Mouse (Mus musculus) hindbrain, embryonic 16.5 days (tissue): ENCODE results near the gene St3gal5. TPM values are rescaled to one million over a fixed set of nuclear protein-coding genes. Genes with fewer than 3 reads are reported as not detected.

Experiments used
- ATAC-seq: fragments of 200-750 bp; cut with Nextera tagmentation; 2 replicates; pipeline ENCODE4 v1.8.0; 2017; ENCODE audit warnings: moderate TSS enrichment, moderate library complexity
- H3K27ac ChIP-seq: fragments of 300-500 bp; sonication (generic); 2 replicates; pipeline ENCODE4 v1.5.1; 2014; ENCODE audit warnings: low read depth, mild to moderate bottlenecking, control low read depth, low read length, moderate library complexity
- H3K27me3 ChIP-seq: fragments of 300-500 bp; sonication (generic); replicated peaks from 2 replicates; pipeline ENCODE4 v1.6.1; 2014; ENCODE audit warnings: low read length; ENCODE audit not compliant: control insufficient read depth, insufficient read depth
- H3K36me3 ChIP-seq: fragments of 300-500 bp; sonication (generic); 2 replicates; pipeline ENCODE4 v1.6.1; 2014; ENCODE audit warnings: mild to moderate bottlenecking, low read length, moderate library complexity, mixed read lengths; ENCODE audit not compliant: control insufficient read depth, insufficient read depth
- H3K4me1 ChIP-seq: fragments of 300-500 bp; sonication (generic); 2 replicates; pipeline ENCODE4 v1.6.1; 2014; ENCODE audit warnings: low read depth, low read length; ENCODE audit not compliant: control insufficient read depth, insufficient read depth
- H3K4me2 ChIP-seq: fragments of 300-500 bp; sonication (generic); 2 replicates; pipeline ENCODE4 v1.6.1; 2014; ENCODE audit warnings: mild to moderate bottlenecking, low read length, control low read depth, moderate library complexity
- H3K4me3 ChIP-seq: fragments of 300-500 bp; sonication (generic); 2 replicates; pipeline ENCODE4 v1.5.1; 2014; ENCODE audit warnings: mild to moderate bottlenecking, low read length, control low read depth, moderate library complexity
- H3K9ac ChIP-seq: fragments of 300-500 bp; sonication (generic); 2 replicates; pipeline ENCODE4 v1.6.1; 2014; ENCODE audit warnings: low read depth, mild to moderate bottlenecking, control low read depth, low read length, moderate library complexity
- H3K9me3 ChIP-seq: fragments of 300-500 bp; sonication (generic); 2 replicates; pipeline ENCODE4 v1.6.1; 2014; ENCODE audit warnings: mild to moderate bottlenecking, low read length, moderate library complexity; ENCODE audit not compliant: control insufficient read depth
- WGBS: fragments of 180-500 bp; shearing (Covaris S2); extraction: QIAGEN DNeasy Blood & Tissue Kit; methylation state at CpG from one replicate; pipeline ENCODE4 v1.1.7; 2014; 5-methylcytosine and 5-hydroxymethylcytosine counted together
- polyA plus RNA-seq: library from polyadenylated mRNA; unstranded; fragments of >200 nt; fragmentation: Nextera tagmentation; extraction: Ambion mirVana; gene quantifications from 2 replicates; pipeline ENCODE4 v1.2.1, GENCODE M21; 2015

The St3gal5 gene
- polyA plus RNA-seq, 1 experiment from 2014 or later, result 69.2 TPM

DNA sequence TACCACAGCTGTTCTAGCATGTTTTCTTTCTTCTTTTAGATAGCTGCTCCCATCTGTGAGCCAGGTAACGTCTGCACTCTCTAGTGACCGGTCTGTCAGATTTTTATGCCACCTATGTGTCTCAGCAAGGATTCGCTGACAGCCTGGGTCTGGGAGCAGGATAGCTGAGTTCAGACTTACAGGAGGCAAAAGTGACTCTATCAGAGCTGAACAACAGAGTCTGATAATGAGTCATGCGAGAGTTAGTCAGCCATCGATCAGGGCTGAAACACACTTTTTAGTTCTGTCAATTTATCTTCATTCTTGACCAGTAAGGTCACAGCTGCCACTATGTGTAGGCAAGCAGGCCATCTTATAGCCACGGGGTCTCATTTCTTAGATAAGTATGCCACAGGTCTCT lies 33.7 kb upstream of the St3gal5 start:
- Histone ChIP-seq H3K4me3 (no peak overlapping the region), H3K36me3 (no peaks in the 10 kb centered on the region), H3K4me2 (no peak overlapping the region), H3K9me3 (no peaks in the 10 kb centered on the region), H3K27ac (no peak overlapping the region), H3K27me3 (no peaks in the 10 kb centered on the region), H3K9ac (no peak overlapping the region), H3K4me1 (no peaks in the 10 kb centered on the region; the same call in 1 of the 2 replicates)
- WGBS, result 85% methylated on average over 6 of the region's 6 CpGs
- no peak for ATAC-seq

DNA sequence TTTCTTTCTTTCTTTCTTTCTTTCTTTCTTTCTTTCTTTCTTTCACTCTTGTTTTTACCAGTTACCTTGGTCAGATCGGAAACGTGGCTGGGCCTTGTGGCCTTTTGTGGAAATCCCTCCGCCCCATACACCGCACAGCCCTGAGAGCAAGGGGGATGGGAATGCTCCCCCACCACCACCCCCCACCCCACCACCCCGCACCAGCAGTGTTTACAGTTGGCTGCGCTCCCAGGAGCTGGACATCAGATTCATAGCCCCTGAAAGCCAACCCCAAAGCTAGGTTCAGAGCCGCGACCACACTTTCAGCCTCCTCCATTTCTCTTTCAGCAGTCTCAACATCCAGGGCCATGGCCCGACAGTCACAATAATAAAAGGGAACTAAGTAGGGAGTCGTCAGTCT lies 31.4 kb upstream of the St3gal5 start:
- ATAC-seq, result 0 out of 2 replicates have a peak, but pooled peaks have one; percentile 24
- Histone ChIP-seq H3K27me3 (no peaks in the 10 kb centered on the region), H3K36me3 (no peaks in the 10 kb centered on the region), H3K9me3 (no peaks in the 10 kb centered on the region), H3K9ac (no peak overlapping the region), H3K27ac (no peak overlapping the region), H3K4me3 (no peak overlapping the region), H3K4me2 (no peak overlapping the region), H3K4me1 (no peaks in the 10 kb centered on the region)
- WGBS, result 48% methylated on average over 9 of the region's 10 CpGs

DNA sequence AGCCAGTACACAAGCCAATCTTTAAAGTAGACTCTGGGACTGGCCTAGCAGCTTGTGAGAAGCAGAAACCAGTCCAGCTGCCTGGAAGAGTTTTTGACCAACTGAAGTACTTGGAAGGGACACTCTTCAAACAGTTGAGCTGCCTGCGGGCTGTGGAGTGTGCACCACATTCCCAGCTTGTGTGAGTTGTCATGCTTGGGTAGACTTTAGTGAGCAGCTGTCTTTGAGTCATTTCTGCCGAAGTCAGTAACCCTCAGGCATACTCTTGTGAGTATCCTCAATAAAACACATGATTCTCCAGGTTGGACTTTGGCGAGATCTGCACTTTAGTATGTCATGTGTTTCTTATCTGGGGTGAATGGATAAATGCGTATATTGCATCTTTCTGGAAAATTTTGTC lies 29.0 kb upstream of the St3gal5 start:
- no peak overlapping the region for H3K4me2 ChIP-seq
- no peak overlapping the region for H3K9ac ChIP-seq
- H3K27me3 ChIP-seq, result no peaks in the 10 kb centered on the region
- no peaks in the 10 kb centered on the region for H3K36me3 ChIP-seq
- H3K9me3 ChIP-seq, result no peaks in the 10 kb centered on the region
- no peaks in the 10 kb centered on the region for H3K4me1 ChIP-seq
- no peak overlapping the region for H3K27ac ChIP-seq
- no peak overlapping the region for H3K4me3 ChIP-seq
- no peak for ATAC-seq
- 87% methylated on average over 4 of the region's 4 CpGs for WGBS

DNA sequence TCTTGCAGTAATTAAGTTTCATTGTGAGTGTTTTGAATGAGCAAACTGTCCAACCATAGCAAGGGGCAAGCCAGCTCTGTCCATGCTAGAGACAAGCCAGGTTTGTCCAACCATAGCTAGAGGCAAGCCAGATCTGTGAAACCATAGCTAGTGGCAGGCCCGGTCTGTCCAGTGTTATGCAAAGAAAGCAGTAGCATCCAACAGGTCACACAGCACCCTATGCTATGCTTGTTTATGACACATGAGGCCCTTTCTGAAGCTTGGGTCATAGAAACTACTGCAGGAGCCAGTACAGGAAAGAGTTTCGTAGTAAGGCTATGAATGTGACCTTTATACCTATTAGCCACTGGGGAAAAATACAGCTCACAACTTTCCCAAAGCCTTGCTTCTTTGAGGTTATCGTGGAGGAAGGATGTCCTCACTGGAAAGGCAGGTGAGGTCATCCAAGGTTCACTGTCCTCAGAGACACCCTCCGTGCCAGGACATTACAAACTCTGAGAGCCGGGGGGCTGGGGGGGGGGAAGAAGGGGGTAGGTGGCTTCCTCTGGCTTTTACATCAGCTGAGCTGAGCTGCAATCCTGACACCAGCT lies 26.0 kb upstream of the St3gal5 start:
- H3K4me1 ChIP-seq, result no peaks in the 10 kb centered on the region
- ATAC-seq, result no peak
- no peak overlapping the region for H3K9ac ChIP-seq
- H3K36me3 ChIP-seq, result no peaks in the 10 kb centered on the region
- no peak overlapping the region for H3K4me2 ChIP-seq
- no peaks in the 10 kb centered on the region for H3K9me3 ChIP-seq
- no peak overlapping the region for H3K27ac ChIP-seq
- no peaks in the 10 kb centered on the region for H3K27me3 ChIP-seq
- 80% methylated on average over 5 of the region's 5 CpGs for WGBS
- H3K4me3 ChIP-seq, result no peak overlapping the region

DNA sequence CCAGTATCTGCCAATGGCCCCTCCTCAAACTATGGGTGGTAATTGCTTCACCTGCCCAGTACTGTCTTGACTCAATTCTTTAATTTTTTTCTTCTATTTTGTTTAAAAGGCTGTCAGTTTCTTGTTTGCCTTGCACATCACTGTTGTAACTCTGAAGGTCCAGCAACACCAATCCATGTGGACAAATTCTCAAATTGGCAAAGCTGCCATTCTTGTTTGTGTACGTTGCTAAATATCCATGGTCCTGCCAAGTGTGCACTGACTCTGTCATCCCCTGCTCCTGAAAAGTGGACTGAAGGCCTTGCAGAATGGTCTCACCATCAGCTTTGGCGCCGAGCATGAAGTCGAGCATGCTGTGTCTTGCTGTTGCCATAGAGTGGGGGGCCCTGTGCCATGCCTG lies 23.6 kb upstream of the St3gal5 start:
- no peaks in the 10 kb centered on the region for H3K36me3 ChIP-seq
- no peak overlapping the region for H3K4me3 ChIP-seq
- H3K4me1 ChIP-seq, result no peaks in the 10 kb centered on the region
- 93% methylated on average over 4 of the region's 4 CpGs for WGBS
- H3K9me3 ChIP-seq, result no peaks in the 10 kb centered on the region
- H3K27me3 ChIP-seq, result no peaks in the 10 kb centered on the region
- H3K27ac ChIP-seq, result no peak overlapping the region
- no peak overlapping the region for H3K9ac ChIP-seq
- H3K4me2 ChIP-seq, result no peak overlapping the region
- ATAC-seq, result no peak

DNA sequence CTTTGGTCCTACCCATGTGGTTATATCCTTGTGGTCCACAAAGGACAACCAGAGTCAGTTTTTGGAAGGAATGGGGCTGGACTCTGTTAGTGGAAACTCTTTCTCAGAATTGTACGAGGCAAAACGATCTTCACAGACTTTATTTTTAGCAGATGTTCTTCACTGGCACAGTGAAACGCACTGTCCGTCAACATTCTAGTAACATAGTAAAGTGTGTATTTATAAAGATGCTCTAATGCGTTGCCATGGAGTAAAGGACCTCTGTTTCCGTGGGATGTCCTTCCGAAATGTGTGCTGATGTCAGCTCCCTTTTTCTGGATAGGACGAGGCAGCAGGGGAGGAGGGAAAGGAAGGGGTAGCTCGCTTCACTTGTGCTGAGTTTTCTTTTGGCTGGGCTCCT lies 20.9 kb upstream of the St3gal5 start:
- Histone ChIP-seq H3K27ac (no peak overlapping the region), H3K4me3 (no peak overlapping the region), H3K36me3 (no peaks in the 10 kb centered on the region), H3K4me2 (no peak overlapping the region), H3K9ac (no peak overlapping the region), H3K9me3 (no peaks in the 10 kb centered on the region), H3K27me3 (no peaks in the 10 kb centered on the region), H3K4me1 (no peaks in the 10 kb centered on the region)
- no peak for ATAC-seq
- 79% methylated on average over 9 of the region's 9 CpGs for WGBS

DNA sequence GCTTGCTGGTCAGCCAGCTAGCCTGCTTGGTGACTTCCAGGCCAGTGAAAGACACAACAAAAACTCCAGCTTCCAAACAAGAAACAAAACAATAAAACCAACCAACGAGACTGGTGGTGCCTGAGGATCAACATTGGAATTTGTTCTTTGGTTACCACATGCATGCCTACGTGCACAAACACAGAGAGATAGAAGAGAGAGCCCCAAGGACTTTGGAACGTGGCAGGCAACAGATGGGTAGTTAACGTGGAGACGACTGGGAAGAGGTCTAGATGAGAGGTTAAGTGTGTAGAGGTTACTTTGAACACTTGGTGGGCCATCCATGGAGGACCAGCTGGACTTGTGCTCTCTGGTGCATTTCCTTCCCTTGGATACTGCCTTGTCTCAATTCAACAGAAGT lies 19.2 kb upstream of the St3gal5 start:
- Histone ChIP-seq H3K4me1 (no peaks in the 10 kb centered on the region), H3K4me3 (no peak overlapping the region), H3K27ac (no peak overlapping the region), H3K36me3 (no peaks in the 10 kb centered on the region), H3K9me3 (no peaks in the 10 kb centered on the region), H3K27me3 (no peaks in the 10 kb centered on the region), H3K9ac (no peak overlapping the region), H3K4me2 (no peak overlapping the region)
- no peak for ATAC-seq
- WGBS, result 82% methylated on average over 5 of the region's 5 CpGs

DNA sequence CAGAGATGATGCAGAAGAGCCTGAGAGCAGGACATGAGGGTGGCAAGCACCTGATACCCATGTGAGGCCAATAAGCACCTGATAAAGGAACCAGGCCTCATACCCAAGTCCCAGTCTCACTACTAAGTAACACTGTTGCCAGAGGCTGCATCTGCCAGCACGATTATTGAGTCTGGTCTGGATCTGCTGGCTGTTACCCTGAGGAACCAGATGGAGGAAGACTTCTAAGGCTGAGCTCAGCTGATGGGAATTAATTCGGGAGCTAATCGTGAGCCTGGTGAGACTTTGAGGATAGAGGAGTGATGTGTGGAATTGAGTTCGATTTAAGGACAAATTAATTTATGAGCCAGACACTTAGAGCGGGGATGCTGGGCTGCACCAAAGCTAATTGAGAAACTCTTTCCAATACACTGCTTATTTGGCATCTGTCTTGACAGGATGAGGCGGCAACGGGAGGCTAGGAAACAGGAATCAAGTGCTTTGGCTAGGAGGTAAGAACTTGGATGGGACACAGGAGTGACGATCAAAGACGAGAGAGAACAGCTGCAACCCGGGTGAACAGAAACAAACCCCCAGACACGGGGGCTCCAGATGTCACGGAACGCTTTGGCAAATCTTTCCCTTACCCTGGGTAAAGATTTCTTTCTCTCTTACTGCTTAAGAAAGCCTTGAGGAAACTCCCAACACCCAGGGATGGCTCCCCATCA lies 15.9 kb upstream of the St3gal5 start:
- Histone ChIP-seq H3K27ac (peak overlapping the region; percentile 3; the same call in 1 of the 2 replicates), H3K4me3 (no peak overlapping the region), H3K9ac (no peak overlapping the region), H3K4me2 (no peak overlapping the region), H3K9me3 (no peaks in the 10 kb centered on the region), H3K27me3 (no peaks in the 10 kb centered on the region), H3K36me3 (no peaks in the 10 kb centered on the region), H3K4me1 (no peaks in the 10 kb centered on the region)
- WGBS, result 78% methylated on average over 13 of the region's 13 CpGs
- no peak for ATAC-seq

DNA sequence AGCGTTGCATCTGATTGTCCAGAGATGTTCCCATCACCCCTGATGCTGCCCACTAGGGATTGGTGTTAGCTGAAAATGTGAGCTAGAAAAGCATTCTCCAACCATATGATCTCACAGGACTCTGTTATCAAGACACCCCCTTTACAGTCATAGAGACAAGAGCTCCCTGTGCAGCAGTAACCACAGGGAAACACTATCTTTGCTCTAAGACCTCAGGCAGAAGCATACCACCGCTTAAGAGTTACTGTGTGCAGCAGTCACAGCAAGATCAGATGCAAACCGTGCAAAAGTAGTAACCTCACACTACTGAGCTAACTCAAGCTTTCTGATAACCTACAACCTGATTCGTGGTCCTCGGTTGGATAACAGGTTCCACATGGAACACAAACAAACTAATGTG lies 10.0 kb upstream of the St3gal5 start:
- no peaks in the 10 kb centered on the region for H3K27me3 ChIP-seq
- 89% methylated on average over 5 of the region's 5 CpGs for WGBS
- no peak for ATAC-seq
- H3K36me3 ChIP-seq, result no peaks in the 10 kb centered on the region
- H3K4me2 ChIP-seq, result no peak overlapping the region
- no peak overlapping the region for H3K9ac ChIP-seq
- no peaks in the 10 kb centered on the region for H3K9me3 ChIP-seq
- no peak overlapping the region for H3K27ac ChIP-seq
- no peaks in the 10 kb centered on the region for H3K4me1 ChIP-seq
- no peak overlapping the region for H3K4me3 ChIP-seq
